Mouse (Mus musculus): ENCODE measurements around the gene Ssr2. TPM values are rescaled to one million over a fixed set of nuclear protein-coding genes. Genes with fewer than 3 reads are reported as not detected.

The Ssr2 gene
- total RNA-seq (2021), result 100 to 1,000 TPM in 1 of 2 experiments, 10 to 100 TPM in 1; 93.9 to 108 TPM

- no peak for DNase-seq (ENCODE audit: extremely low spot score in 1 of 2, low spot score in 1 of 2)
Measured at GRCm38 (mm10) chr3:88575540-88575939, at the start of gene Ssr2. Gene Ssr2, plus strand, starts transcription at chr3:88575876.

GRCm38 (mm10) chr3:88526157-88527131, 49.2 kb upstream of the Ssr2 start:
- DNase-seq (ENCODE audit: extremely low spot score in 1 of 2, low spot score in 1 of 2), result peak; percentile 58 to 78

GRCm38 (mm10) chr3:88527565-88527964, 48.1 kb upstream of the Ssr2 start:
- no peak for DNase-seq (ENCODE audit: extremely low spot score in 1 of 2, low spot score in 1 of 2)

- no peak for DNase-seq (ENCODE audit: extremely low spot score in 1 of 2, low spot score in 1 of 2)
Measured at GRCm38 (mm10) chr3:88528646-88529045, 47.0 kb upstream of the Ssr2 start.

GRCm38 (mm10) chr3:88529204-88530000, 46.3 kb upstream of the Ssr2 start:
- DNase-seq (ENCODE audit: extremely low spot score in 1 of 2, low spot score in 1 of 2), result no peak

- no peak for DNase-seq (ENCODE audit: extremely low spot score in 1 of 2, low spot score in 1 of 2)
Measured at GRCm38 (mm10) chr3:88530082-88530864, 45.4 kb upstream of the Ssr2 start.

- peak; percentile 76 to 88 for DNase-seq (ENCODE audit: extremely low spot score in 1 of 2, low spot score in 1 of 2)
Measured at GRCm38 (mm10) chr3:88531348-88532298, 44.1 kb upstream of the Ssr2 start.

- no peak for DNase-seq (ENCODE audit: extremely low spot score in 1 of 2, low spot score in 1 of 2)
Measured at GRCm38 (mm10) chr3:88532299-88532674, 43.4 kb upstream of the Ssr2 start, which contains the start of gene Mex3a. Gene Mex3a, plus strand, starts transcription at chr3:88532395.

GRCm38 (mm10) chr3:88532689-88533511, 42.8 kb upstream of the Ssr2 start:
- no peak for DNase-seq (ENCODE audit: extremely low spot score in 1 of 2, low spot score in 1 of 2)

GRCm38 (mm10) chr3:88533706-88534105, 42.0 kb upstream of the Ssr2 start:
- DNase-seq (ENCODE audit: extremely low spot score in 1 of 2, low spot score in 1 of 2), result no peak

- no peak for DNase-seq (ENCODE audit: extremely low spot score in 1 of 2, low spot score in 1 of 2)
Measured at GRCm38 (mm10) chr3:88535005-88535404, 40.7 kb upstream of the Ssr2 start.

GRCm38 (mm10) chr3:88535527-88535926, 40.1 kb upstream of the Ssr2 start:
- DNase-seq (ENCODE audit: extremely low spot score in 1 of 2, low spot score in 1 of 2), result no peak

GRCm38 (mm10) chr3:88536103-88536930, 39.4 kb upstream of the Ssr2 start:
- peak; percentile 48 to 49 for DNase-seq (ENCODE audit: extremely low spot score in 1 of 2, low spot score in 1 of 2)

- DNase-seq (ENCODE audit: extremely low spot score in 1 of 2, low spot score in 1 of 2), result no peak
Measured at GRCm38 (mm10) chr3:88537146-88537545, 38.5 kb upstream of the Ssr2 start.

GRCm38 (mm10) chr3:88538271-88539145, 37.2 kb upstream of the Ssr2 start:
- no peak for DNase-seq (ENCODE audit: extremely low spot score in 1 of 2, low spot score in 1 of 2)

GRCm38 (mm10) chr3:88539397-88539796, 36.3 kb upstream of the Ssr2 start:
- no peak for DNase-seq (ENCODE audit: extremely low spot score in 1 of 2, low spot score in 1 of 2)

- DNase-seq (ENCODE audit: extremely low spot score in 1 of 2, low spot score in 1 of 2), result no peak
Measured at GRCm38 (mm10) chr3:88540085-88540484, 35.6 kb upstream of the Ssr2 start.

Measured in layer of hippocampus, postnatal 25 days (tissue).